Mouse (Mus musculus) MEL (cell line): Measurements from ENCODE around the gene Serinc3. TPM values are rescaled to one million over a fixed set of nuclear protein-coding genes. Genes with fewer than 3 reads are reported as not detected.

Source experiments
- DNase-seq: peaks from one replicate; pipeline ENCODE4 v3.0.0; 2011; ENCODE audit warnings: low read depth, low spot score
- H3K27ac ChIP-seq: 2 replicates; pipeline ENCODE4 v1.5.1; 2012; ENCODE audit warnings: low read depth, mild to moderate bottlenecking, control low read depth, low read length, moderate library complexity; ENCODE audit not compliant: control insufficient read depth
- H3K27me3 ChIP-seq, 2 experiments: fragments of 150-350 bp in 1 of 2; sonication (generic) in 1 of 2; 2 replicates each; pipeline ENCODE4 v1.6.1; 2012; ENCODE audit warnings: low read length in 2 of 2, mild to moderate bottlenecking in 2 of 2, improper control_type of control experiment in 1 of 2, moderate library complexity in 1 of 2; ENCODE audit not compliant: insufficient read depth in 2 of 2, control insufficient read depth in 1 of 2
- H3K36me3 ChIP-seq, 2 experiments: 2 replicates each; pipeline ENCODE4 v1.6.1; 2012 to 2014; ENCODE audit warnings: low read length in 2 of 2, improper control_type of control experiment in 1 of 2, inconsistent platforms in 1 of 2, mild to moderate bottlenecking in 1 of 2; ENCODE audit not compliant: insufficient read depth in 2 of 2, control insufficient read depth in 1 of 2
- H3K4me1 ChIP-seq, 2 experiments: fragments of 150-350 bp in 1 of 2; sonication (generic) in 1 of 2; 2 replicates each; pipeline ENCODE4 v1.6.1; 2012; ENCODE audit warnings: low read length in 2 of 2, improper control_type of control experiment in 1 of 2, mild to moderate bottlenecking in 1 of 2; ENCODE audit not compliant: insufficient read depth in 2 of 2, control insufficient read depth in 1 of 2
- H3K4me3 ChIP-seq, 2 experiments: fragments of 150-350 bp in 1 of 2; sonication (generic) in 1 of 2; 2 replicates each; pipeline ENCODE4 v1.5.1; 2012; ENCODE audit warnings: low read depth in 2 of 2, low read length in 2 of 2, mild to moderate bottlenecking in 2 of 2, moderate library complexity in 2 of 2, control low read depth in 1 of 2, improper control_type of control experiment in 1 of 2; ENCODE audit not compliant: control insufficient read depth in 1 of 2, insufficient read depth in 1 of 2
- H3K79me2 ChIP-seq: 2 replicates; pipeline ENCODE4 v1.6.1; 2012; ENCODE audit warnings: mild to moderate bottlenecking, low read length, moderate library complexity; ENCODE audit not compliant: control insufficient read depth, poor library complexity, insufficient read depth
- H3K9ac ChIP-seq: 2 replicates; pipeline ENCODE4 v1.6.1; 2012; ENCODE audit warnings: low read depth, mild to moderate bottlenecking, control low read depth, low read length, moderate library complexity; ENCODE audit not compliant: control insufficient read depth, poor library complexity, severe bottlenecking
- H3K9me3 ChIP-seq: fragments of 150-350 bp; sonication (generic); replicated peaks from 2 replicates; pipeline ENCODE4 v1.6.1; 2012; ENCODE audit warnings: mild to moderate bottlenecking, low read length, improper control_type of control experiment, moderate library complexity; ENCODE audit not compliant: insufficient read depth
- CHD1 ChIP-seq: IDR thresholded peaks from 2 replicates; pipeline ENCODE4 v1.6.1; 2012; ENCODE audit warnings: low read depth, mild to moderate bottlenecking, inconsistent platforms, low read length, improper control_type of control experiment
- CTCF ChIP-seq, 3 experiments: IDR thresholded peaks in 2 of 3; conservative IDR thresholded peaks in 1 of 3; 2 replicates each; pipeline ENCODE4 v1.5.1; 2011 to 2012; ENCODE audit warnings: low read length in 3 of 3, low read depth in 2 of 3, mild to moderate bottlenecking in 2 of 3, improper control_type of control experiment in 1 of 3, inconsistent platforms in 1 of 3, mixed read lengths in 1 of 3, moderate library complexity in 1 of 3; ENCODE audit not compliant: control insufficient read depth in 1 of 3, insufficient read depth in 1 of 3, poor library complexity in 1 of 3, severe bottlenecking in 1 of 3
- E2F4 ChIP-seq: IDR thresholded peaks from 2 replicates; pipeline ENCODE4 v1.6.1; 2011; ENCODE audit warnings: low read depth, low read length, improper control_type of control experiment, borderline replicate concordance
- EP300 ChIP-seq, 2 experiments: IDR thresholded peaks; 2 replicates each; pipeline ENCODE4 v1.6.1; 2011; ENCODE audit warnings: improper control_type of control experiment in 2 of 2, low read length in 2 of 2, low read depth in 1 of 2, mild to moderate bottlenecking in 1 of 2
- GABPA ChIP-seq: IDR thresholded peaks from 2 replicates; pipeline ENCODE4 v1.6.1; 2012; ENCODE audit warnings: low read depth, mild to moderate bottlenecking, inconsistent platforms, low read length, improper control_type of control experiment, moderate library complexity
- GATA1 ChIP-seq: IDR thresholded peaks from 2 replicates; pipeline ENCODE4 v1.6.1; 2011; ENCODE audit warnings: low read depth, low read length, improper control_type of control experiment
- KAT2A ChIP-seq: conservative IDR thresholded peaks from 2 replicates; pipeline ENCODE4 v1.6.1; 2012; ENCODE audit warnings: low read depth, low read length, improper control_type of control experiment, inconsistent platforms
- MEF2A ChIP-seq: IDR thresholded peaks from 2 replicates; pipeline ENCODE4 v1.6.1; 2014; ENCODE audit warnings: low read depth, mild to moderate bottlenecking, inconsistent platforms, low read length, improper control_type of control experiment; ENCODE audit not compliant: poor library complexity, insufficient replicate concordance, severe bottlenecking; ENCODE audit errors: extremely low read depth
- MXI1 ChIP-seq: IDR thresholded peaks from 2 replicates; pipeline ENCODE4 v1.6.1; 2011; ENCODE audit warnings: mild to moderate bottlenecking, low read depth, low read length, improper control_type of control experiment
- NRF1 ChIP-seq: IDR thresholded peaks from 2 replicates; pipeline ENCODE4 v1.6.1; 2014; ENCODE audit warnings: low read depth, mild to moderate bottlenecking, inconsistent platforms, low read length, improper control_type of control experiment, moderate library complexity; ENCODE audit not compliant: poor library complexity, insufficient read depth, severe bottlenecking
- POLR2A ChIP-seq, 2 experiments: IDR thresholded peaks; 2 replicates each; pipeline ENCODE4 v1.6.1; 2011 to 2012; ENCODE audit warnings: low read length in 2 of 2, mild to moderate bottlenecking in 2 of 2, control low read depth in 1 of 2, improper control_type of control experiment in 1 of 2, low read depth in 1 of 2, moderate library complexity in 1 of 2; ENCODE audit not compliant: control insufficient read depth in 1 of 2, insufficient read depth in 1 of 2, poor library complexity in 1 of 2
- POLR2AphosphoS5 ChIP-seq: IDR thresholded peaks from 2 replicates; pipeline ENCODE4 v1.6.1; 2012; ENCODE audit warnings: low read depth, borderline replicate concordance, mild to moderate bottlenecking, inconsistent platforms, low read length, moderate library complexity, mixed read lengths
- RAD21 ChIP-seq: IDR thresholded peaks from 2 replicates; pipeline ENCODE4 v1.6.1; 2011; ENCODE audit warnings: mild to moderate bottlenecking, low read depth, low read length, improper control_type of control experiment
- RCOR1 ChIP-seq: IDR thresholded peaks from 2 replicates; pipeline ENCODE4 v1.6.1; 2012; ENCODE audit warnings: low read depth, mild to moderate bottlenecking, inconsistent platforms, low read length, improper control_type of control experiment
- SMC3 ChIP-seq: IDR thresholded peaks from 2 replicates; pipeline ENCODE4 v1.6.1; 2011; ENCODE audit warnings: low read depth, low read length, improper control_type of control experiment
- TAL1 ChIP-seq: IDR thresholded peaks from 2 replicates; pipeline ENCODE4 v1.6.1; 2012; ENCODE audit warnings: mild to moderate bottlenecking, inconsistent platforms, low read length, moderate library complexity, mixed read lengths
- TBP ChIP-seq: IDR thresholded peaks from 2 replicates; pipeline ENCODE4 v1.8.0; 2011; ENCODE audit warnings: low read depth, low read length, improper control_type of control experiment
- UBTF ChIP-seq: IDR thresholded peaks from 2 replicates; pipeline ENCODE4 v1.6.1; 2012; ENCODE audit warnings: low read depth, mild to moderate bottlenecking, inconsistent platforms, low read length, improper control_type of control experiment, moderate library complexity, borderline replicate concordance; ENCODE audit not compliant: insufficient read depth
- USF1 ChIP-seq: IDR thresholded peaks from 2 replicates; pipeline ENCODE4 v1.6.1; 2014; ENCODE audit warnings: low read depth, mild to moderate bottlenecking, inconsistent platforms, low read length, improper control_type of control experiment, moderate library complexity
- ZC3H11A ChIP-seq: IDR thresholded peaks from 2 replicates; pipeline ENCODE4 v1.6.1; 2012; ENCODE audit warnings: low read depth, mild to moderate bottlenecking, inconsistent platforms, low read length, improper control_type of control experiment
- ZKSCAN1 ChIP-seq: IDR thresholded peaks from 2 replicates; pipeline ENCODE4 v1.6.1; 2012; ENCODE audit warnings: low read depth, mild to moderate bottlenecking, inconsistent platforms, low read length, improper control_type of control experiment, moderate library complexity
- polyA plus RNA-seq, 2 experiments: library from polyadenylated mRNA; stranded (reverse) in 1 of 2; unstranded in 1 of 2; fragments of >175 nt in 1 of 2; fragments of >200 nt in 1 of 2; gene quantifications; 2 replicates each; pipeline versions ENCODE4 v1.2.1 to v1.2.4; 2012; ENCODE audit warnings: low replicate concordance in 2 of 2, low read depth in 1 of 2; ENCODE audit not compliant: insufficient read length in 2 of 2, insufficient read depth in 1 of 2, missing spikeins in 1 of 2
- total RNA-seq: library from RNA; depleted of rRNA; stranded (reverse); fragments of 300-350 nt; gene quantifications from 2 replicates; pipeline ENCODE4 v1.2.3, GENCODE M21; 2012

Gene Serinc3
- total and polyA plus RNA-seq, 3 experiments = 348 to 650 (median 637) TPM

- H3K4me3 ChIP-seq = no peak overlapping the region
- no peak overlapping the region for H3K9ac ChIP-seq
- H3K79me2 ChIP-seq = peaks cover 6% of the 10 kb centered on the region; the same call in 1 of the 2 replicates
- no peak for TF ChIP-seq UBTF
- TF ChIP-seq SMC3 = no peak
- no peak for TF ChIP-seq GATA1
- TF ChIP-seq MEF2A = no peak
- no peak for TF ChIP-seq CHD1
- TF ChIP-seq EP300 (IDR thresholded peaks at IDR 0.05; ENCODE audit: low read depth in 1 of 2, low read length in 2 of 2) = no peak
- no peak for TF ChIP-seq ZKSCAN1
- TF ChIP-seq E2F4 = no peak
- no peak for TF ChIP-seq KAT2A
- no peak for TF ChIP-seq CTCF (IDR thresholded peaks at IDR 0.05 in 2 of 3, conservative IDR thresholded peaks at IDR 0.05 in 1 of 3; ENCODE audit: control insufficient read depth in 1 of 3, insufficient read depth in 1 of 3, low read depth in 2 of 3, low read length in 3 of 3, poor library complexity in 1 of 3, severe bottlenecking in 1 of 3)
- no peak for TF ChIP-seq GABPA
- no peak for TF ChIP-seq TBP
- TF ChIP-seq MXI1 = no peak
- H3K36me3 ChIP-seq = peaks cover 0 to 17% of the 10 kb centered on the region in 2 experiments; a peak in 3 of 4 replicates
- DNase-seq = no peak
- H3K9me3 ChIP-seq = no peaks in the 10 kb centered on the region
- no peak overlapping the region for H3K27ac ChIP-seq
- H3K27me3 ChIP-seq = no peaks in the 10 kb centered on the region
- H3K4me1 ChIP-seq = peaks cover 4 to 16% of the 10 kb centered on the region in 2 experiments; a peak in 3 of 4 replicates
Measured at GRCm38 (mm10) chr2:163675662-163676061, 30.7 kb upstream of the Serinc3 start.

GRCm38 (mm10) chr2:163675144-163675619 lies 30.3 kb upstream of the Serinc3 start:
- TF ChIP-seq POLR2A (IDR thresholded peaks at IDR 0.05; ENCODE audit: control insufficient read depth in 1 of 2, insufficient read depth in 1 of 2, low read depth in 1 of 2, low read length in 2 of 2, poor library complexity in 1 of 2) (no peak), ZC3H11A (no peak), GABPA (no peak), POLR2AphosphoS5 (no peak), RCOR1 (no peak), E2F4 (no peak), USF1 (no peak), TAL1 (no peak), EP300 (IDR thresholded peaks at IDR 0.05; ENCODE audit: low read depth in 1 of 2, low read length in 2 of 2) (no peak), NRF1 (no peak), RAD21 (no peak)
- TF ChIP-seq, all 39 proteins: peak for 0
- no peak overlapping the region for H3K4me3 ChIP-seq
- peaks cover 4 to 16% of the 10 kb centered on the region in 2 experiments; a peak in 3 of 4 replicates for H3K4me1 ChIP-seq
- H3K27ac ChIP-seq = no peak overlapping the region
- H3K9ac ChIP-seq = no peak overlapping the region
- H3K36me3 ChIP-seq = peaks cover 0 to 17% of the 10 kb centered on the region in 2 experiments; a peak in 3 of 4 replicates
- H3K27me3 ChIP-seq = no peaks in the 10 kb centered on the region
- DNase-seq = no peak
- H3K9me3 ChIP-seq = no peaks in the 10 kb centered on the region
- H3K79me2 ChIP-seq = peaks cover 6% of the 10 kb centered on the region; the same call in 1 of the 2 replicates
